Mouse (Mus musculus) inflammation-experienced regulatory T-cells, adult 16 weeks (primary cell): ENCODE measurements around the gene Cttn. TPM values are rescaled to one million over a fixed set of nuclear protein-coding genes. Genes with fewer than 3 reads are reported as not detected.

Source experiments
- polyA plus RNA-seq: library from polyadenylated mRNA; unstranded; fragments of 100-300 nt; shearing (Covaris generic); gene quantifications from one replicate; pipeline ENCODE4 v1.2.1, GENCODE M21; 2017

Cttn gene
- polyA plus RNA-seq: 6.0 TPM

DNA sequence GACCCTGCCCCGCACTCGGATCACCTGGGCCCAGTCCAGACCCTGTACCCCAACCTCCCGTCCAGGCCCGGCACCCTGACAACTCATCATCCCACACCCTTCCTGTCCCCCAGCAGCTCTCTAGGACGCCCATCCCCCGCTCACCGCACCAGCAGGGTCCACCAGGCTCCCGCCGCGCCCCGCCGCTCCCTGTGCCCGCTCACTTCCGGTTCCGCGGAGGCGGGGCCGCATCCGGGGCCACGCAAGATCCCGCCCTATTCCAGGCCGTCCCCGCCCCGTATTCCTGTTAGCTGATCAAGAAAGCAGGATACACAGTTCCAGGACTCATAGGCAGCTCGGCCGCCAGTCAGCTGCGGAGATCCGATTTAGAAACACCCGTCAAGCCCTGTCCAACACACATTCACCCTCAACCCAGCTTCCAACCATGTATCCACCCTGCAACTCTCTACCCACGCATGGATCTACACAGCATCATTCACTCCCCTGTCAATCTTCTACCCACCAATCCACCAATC is at the start of gene Cttn:
TSS of gene Cttn (minus strand) at position 465 of the 515 bp plus-strand sequence.

Other genes starting within 250 kb of the Cttn start
- 11.2 TPM for gene Ppfia1, start 82.7 kb upstream of the Cttn start, polyA plus RNA-seq
- gene Fadd, start 111.5 kb upstream of the Cttn start, polyA plus RNA-seq: 4.6 TPM